Comparison of ENCODE assay signal across 23 mouse cellular contexts in genomic region chr5:43927729-43928128, GRCm38 (mm10). TPM values are rescaled to one million over a fixed set of nuclear protein-coding genes. Genes with fewer than 3 reads are reported as not detected.
DNase-seq lines count a peak whose midpoint lies in the region; ATAC-seq and TF ChIP-seq lines count a peak whose summit lies in the region.
"Had no signal": no experiment of that assay in that cellular context is flagged by ENCODE, and none has a peak within 500 bp of the region (broad histone marks: within the 10 kb centered on the region; RNA-seq: fewer than 3 reads in every experiment).

No protein-coding gene starts in this region.

- H3K27ac ChIP-seq in liver, adult 2 months (replicated peaks; ENCODE audit: insufficient read depth, low read depth, low read length), result no peak overlapping the region
- no peak overlapping the region for H3K27ac ChIP-seq in liver, embryonic 11.5 days (ENCODE audit: low read depth, low read length)
- H3K27ac ChIP-seq in liver, postnatal 0 days (ENCODE audit: low read depth), result no peak overlapping the region
- H3K27ac ChIP-seq in liver, embryonic 12.5 days, result no peak overlapping the region

- no peaks in the 10 kb centered on the region for H3K4me1 ChIP-seq in liver, adult 2 months (ENCODE audit: control insufficient read depth, insufficient read depth, low read length)
- H3K4me1 ChIP-seq in liver, embryonic 11.5 days (replicated peaks; ENCODE audit: control insufficient read depth, insufficient read depth, low read length), result no peaks in the 10 kb centered on the region
- H3K4me1 ChIP-seq in liver, postnatal 0 days (ENCODE audit: insufficient read depth), result no peaks in the 10 kb centered on the region
- H3K4me1 ChIP-seq in liver, embryonic 12.5 days, result no peaks in the 10 kb centered on the region

- no peaks in the 10 kb centered on the region for H3K36me3 ChIP-seq in liver, adult 2 months (ENCODE audit: control insufficient read depth, insufficient read depth, low read length)
- no peaks in the 10 kb centered on the region for H3K36me3 ChIP-seq in liver, embryonic 11.5 days (ENCODE audit: control insufficient read depth, insufficient read depth, low read length)
- H3K36me3 ChIP-seq in liver, postnatal 0 days (replicated peaks; ENCODE audit: insufficient read depth, low read length), result no peaks in the 10 kb centered on the region
- no peaks in the 10 kb centered on the region for H3K36me3 ChIP-seq in liver, embryonic 12.5 days
- H3K36me3 ChIP-seq: G1E had no signal

- TF ChIP-seq EP300 in liver, postnatal 0 days (IDR thresholded peaks at IDR 0.05; ENCODE audit: low read depth), result no peak

- no peak for ATAC-seq in liver, embryonic 11.5 days (replicated peaks; ENCODE audit: low FRiP score)
- peak; percentile 56; the same call in 1 of the 2 replicates for ATAC-seq in liver, postnatal 0 days
- ATAC-seq in liver, embryonic 12.5 days, result no peak
- ATAC-seq: activated CD4-positive, CD25-positive, alpha-beta regulatory T cell, adult 4 months; CD4-positive, CD25-positive, alpha-beta regulatory T cell, adult 4 months; Patski had no signal

- no peak overlapping the region for H3K4me3 ChIP-seq in liver, adult 2 months (ENCODE audit: insufficient read depth, low read depth, low read length)
- no peak overlapping the region for H3K4me3 ChIP-seq in liver, embryonic 11.5 days (ENCODE audit: low read depth, low read length)
- no peak overlapping the region for H3K4me3 ChIP-seq in liver, postnatal 0 days (ENCODE audit: low read depth, low read length)
- H3K4me3 ChIP-seq in liver, embryonic 12.5 days, result no peak overlapping the region

- DNase-seq in heart, adult 11 months, result peak; percentile 28
- no peak for DNase-seq in heart, adult 9 months (ENCODE audit: low spot score in 2 of 2)
- DNase-seq in liver, adult 2 months (ENCODE audit: extremely low read depth, low read depth, low spot score), result peak; percentile 58
- no peak for DNase-seq in liver, embryonic 11.5 days (ENCODE audit: low spot score)
- no peak for DNase-seq in liver, postnatal 0 days
- DNase-seq: adrenal gland, adult 2 months; adrenal gland, adult 8-10 months; adrenal gland, postnatal 10 days; adrenal gland, postnatal 14 days; adrenal gland, postnatal 25 days; adrenal gland, postnatal 36 days; B cell, adult 2 months; cerebellum, adult 11 months; cerebellum, adult 11-12 months; cerebellum, adult 18-20 months had no signal

- no peak for TF ChIP-seq CTCF in liver, adult 2 months (IDR thresholded peaks at IDR 0.05; ENCODE audit: low read depth, low read length)
- no peak for TF ChIP-seq CTCF in liver, postnatal 0 days (IDR thresholded peaks at IDR 0.05; ENCODE audit: low read depth)

- H3K4me2 ChIP-seq in liver, embryonic 11.5 days, result no peak overlapping the region
- H3K4me2 ChIP-seq in liver, postnatal 0 days (ENCODE audit: low read depth, low read length), result no peak overlapping the region
- H3K4me2 ChIP-seq in liver, embryonic 12.5 days, result no peak overlapping the region

- no peaks in the 10 kb centered on the region for H3K79me2 ChIP-seq in liver, adult 2 months (ENCODE audit: control insufficient read depth, insufficient read depth, low read length)

- no peaks in the 10 kb centered on the region for H3K9me3 ChIP-seq in liver, embryonic 11.5 days (ENCODE audit: control insufficient read depth, low read length)
- no peaks in the 10 kb centered on the region for H3K9me3 ChIP-seq in liver, postnatal 0 days (ENCODE audit: low read length)
- H3K9me3 ChIP-seq in liver, embryonic 12.5 days (replicated peaks), result no peaks in the 10 kb centered on the region
- H3K9me3 ChIP-seq: G1E had no signal

- no peak overlapping the region for H3K9ac ChIP-seq in liver, adult 2 months (ENCODE audit: low read depth, low read length)
- H3K9ac ChIP-seq in liver, embryonic 11.5 days (ENCODE audit: low read depth, low read length), result no peak overlapping the region
- no peak overlapping the region for H3K9ac ChIP-seq in liver, postnatal 0 days (replicated peaks)
- H3K9ac ChIP-seq in liver, embryonic 12.5 days, result no peak overlapping the region

- TF ChIP-seq POLR2A in liver, adult 2 months (IDR thresholded peaks at IDR 0.05; ENCODE audit: extremely low read depth, insufficient read depth, low read length), result no peak

- no peaks in the 10 kb centered on the region for H3K27me3 ChIP-seq in liver, adult 2 months (ENCODE audit: control insufficient read depth, insufficient read depth, low read length)
- H3K27me3 ChIP-seq in liver, embryonic 11.5 days (replicated peaks; ENCODE audit: control insufficient read depth, insufficient read depth, low read length), result no peaks in the 10 kb centered on the region
- no peaks in the 10 kb centered on the region for H3K27me3 ChIP-seq in liver, postnatal 0 days (ENCODE audit: insufficient read depth, low read length)
- no peaks in the 10 kb centered on the region for H3K27me3 ChIP-seq in liver, embryonic 12.5 days (replicated peaks)
- H3K27me3 ChIP-seq: CH12.LX, Patski had no signal

RNA-seq across cellular contexts. Expression of gene Gm7879, which starts 14.8 kb away (rescaled TPM):
- 0.28 TPM in 1 of 2 replicates, not detected in the other for total RNA-seq in liver, adult 2 months (2014; rRNA removed)
- polyA plus RNA-seq in liver, adult 2 months (2012; rRNA removed), result not detected in 2 replicates
- polyA plus RNA-seq in liver, embryonic 11.5 days (2014; fragmentation: Nextera tagmentation; extraction: Ambion mirVana), result not detected in 2 replicates
- polyA plus RNA-seq in liver, postnatal 0 days (2015; fragmentation: Nextera tagmentation; extraction: Ambion mirVana), result 0.51 TPM in 1 of 2 replicates, not detected in the other
- polyA plus RNA-seq in liver, embryonic 12.5 days (2016; fragmentation: Nextera tagmentation; extraction: Ambion mirVana), result 0.76 TPM in 1 of 2 replicates, not detected in the other
- polyA plus RNA-seq: adrenal gland, adult 2 months; CD4-positive, CD25-positive, alpha-beta regulatory T cell, adult 4 months; G1E had no signal

RNA-seq across cellular contexts. Expression of gene Fgfbp1, which starts 53.9 kb away (rescaled TPM):
- not detected in 2 replicates for total RNA-seq in liver, adult 2 months (2014; rRNA removed)
- not detected in 2 replicates for polyA plus RNA-seq in liver, adult 2 months (2012; rRNA removed)
- polyA plus RNA-seq in liver, embryonic 11.5 days (2014; fragmentation: Nextera tagmentation; extraction: Ambion mirVana), result not detected in 2 replicates
- polyA plus RNA-seq in liver, postnatal 0 days (2015; fragmentation: Nextera tagmentation; extraction: Ambion mirVana), result 1.1 and 1.9 TPM in 2 replicates
- polyA plus RNA-seq in liver, embryonic 12.5 days (2016; fragmentation: Nextera tagmentation; extraction: Ambion mirVana), result not detected in 2 replicates
- total RNA-seq: adrenal gland, adult 18-20 months; adrenal gland, adult 2 months; adrenal gland, adult 8-10 months; adrenal gland, postnatal 10 days; adrenal gland, postnatal 14 days; adrenal gland, postnatal 25 days; adrenal gland, postnatal 36 days; CH12.LX; MEL had no signal
- polyA plus RNA-seq: activated CD4-positive, CD25-positive, alpha-beta regulatory T cell, adult 4 months; adrenal gland, adult 2 months; CD4-positive, CD25-positive, alpha-beta regulatory T cell, adult 4 months; G1E had no signal

RNA-seq across cellular contexts. Expression of gene Cd38, which starts 59.4 kb away (rescaled TPM):
- 15.9 and 17.8 TPM in 2 replicates for total RNA-seq in liver, adult 2 months (2014; rRNA removed)
- polyA plus RNA-seq in liver, adult 2 months (2012; rRNA removed), result 4.3 and 4.8 TPM in 2 replicates
- polyA plus RNA-seq in liver, embryonic 11.5 days (2014; fragmentation: Nextera tagmentation; extraction: Ambion mirVana), result 22.0 and 25.0 TPM in 2 replicates
- polyA plus RNA-seq in liver, postnatal 0 days (2015; fragmentation: Nextera tagmentation; extraction: Ambion mirVana), result 18.6 and 20.5 TPM in 2 replicates
- 13.2 and 13.9 TPM in 2 replicates for polyA plus RNA-seq in liver, embryonic 12.5 days (2016; fragmentation: Nextera tagmentation; extraction: Ambion mirVana)
- total RNA-seq: MEL had no signal
- polyA plus RNA-seq: G1E had no signal

Comparison
In these comparisons a context has a peak if more than half of its experiments do, and no peak if none do; other contexts are left out.
1. DNase-seq: peak in heart, adult 11 months (single experiment) and liver, adult 2 months (single experiment); none in heart, adult 9 months (0 of 2), liver, embryonic 11.5 days (single experiment) and liver, postnatal 0 days (single experiment).